Mouse (Mus musculus) layer of hippocampus, adult 11-12 months (tissue): ENCODE measurements around the gene Npas1.

ENCODE experiments used
- DNase-seq: peaks from one replicate; pipeline ENCODE4 v3.0.0; 2022; ENCODE audit warnings: low spot score

Npas1 gene

DNA sequence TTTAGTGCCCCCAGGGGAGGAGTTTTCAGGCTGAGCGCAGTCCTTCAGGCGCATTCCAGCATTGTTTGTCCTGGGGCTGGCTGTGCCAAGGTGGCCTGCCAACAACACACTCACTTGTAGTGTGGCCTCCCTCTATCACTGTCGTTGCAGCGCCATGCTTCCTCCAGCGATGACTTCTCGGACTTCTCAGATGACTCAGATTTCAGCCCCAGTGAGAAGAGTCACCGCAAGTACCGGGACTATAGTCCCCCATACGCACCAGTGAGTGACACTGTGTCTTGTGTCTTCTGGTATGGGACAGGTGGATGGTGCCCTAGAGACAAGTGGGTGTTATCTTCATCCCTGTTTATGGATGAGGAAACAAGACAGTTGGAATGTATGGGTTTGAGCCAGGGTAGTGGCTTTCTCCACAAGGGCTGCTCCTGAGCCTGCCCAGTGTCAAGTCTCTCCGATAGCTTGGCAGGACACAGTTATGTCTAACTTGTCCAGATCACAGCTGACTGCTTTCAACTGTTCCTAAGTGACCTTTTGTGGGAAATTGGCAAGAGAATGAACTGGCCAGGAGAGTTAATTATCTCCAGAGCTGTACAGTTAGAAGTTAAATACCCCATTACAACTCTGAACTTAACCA lies 60.3 kb downstream of the Npas1 start:
- no peak for DNase-seq

GRCm38 (mm10) chr7:16415426-16415825 lies 62.1 kb downstream of the Npas1 start:
- DNase-seq, result no peak

- DNase-seq, result no peak
Observed at GRCm38 (mm10) chr7:16412930-16413329, 64.6 kb downstream of the Npas1 start.

GRCm38 (mm10) chr7:16412220-16412896 lies 65.2 kb downstream of the Npas1 start:
- no peak for DNase-seq

- DNase-seq, result no peak
Observed at GRCm38 (mm10) chr7:16411100-16411499, 66.4 kb downstream of the Npas1 start.

DNA sequence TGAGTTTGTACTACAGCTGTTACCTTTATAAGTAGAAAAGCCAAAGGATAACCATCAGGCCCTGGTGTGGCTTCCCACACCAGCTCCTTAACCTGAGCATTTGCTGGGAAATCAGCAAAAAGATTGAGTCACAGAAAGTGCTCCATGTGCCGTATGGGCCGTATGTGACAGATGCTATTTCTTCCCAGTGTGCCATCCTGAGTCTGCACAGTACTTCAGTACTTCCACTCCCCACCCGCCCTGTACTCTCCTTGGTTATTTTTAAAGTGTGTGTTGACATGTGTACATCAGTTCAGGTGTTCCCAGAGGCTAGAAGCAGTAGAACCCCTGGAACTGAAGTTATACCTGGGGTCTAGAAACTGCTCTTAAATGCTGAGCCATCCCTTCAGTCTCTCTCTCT lies 70.5 kb downstream of the Npas1 start:
- DNase-seq, result peak; percentile 26
